Comparison of ENCODE assay signal across 35 mouse cellular contexts in the genomic region with DNA sequence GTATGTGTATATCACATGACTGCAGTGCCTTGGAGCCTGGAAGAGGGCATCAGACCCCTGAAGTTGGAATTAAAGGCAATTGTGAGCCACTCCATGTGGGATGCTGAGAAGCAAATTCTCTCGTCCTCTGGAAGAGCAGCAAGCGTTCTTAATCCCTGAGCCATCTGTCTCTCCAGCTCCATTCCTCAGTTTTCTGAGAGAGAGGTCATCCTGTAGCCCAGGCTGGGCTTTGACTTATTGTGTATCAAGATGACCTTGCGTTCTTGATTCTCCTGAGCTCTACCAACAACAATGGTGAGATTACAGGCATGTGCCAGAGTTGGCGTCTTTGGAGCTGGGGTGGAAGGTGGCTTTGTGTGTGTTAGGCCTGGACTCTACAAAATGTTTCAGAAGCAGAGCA. TPM values are rescaled to one million over a fixed set of nuclear protein-coding genes. Genes with fewer than 3 reads are reported as not detected.
"Had no signal": no experiment of that assay in that cellular context is flagged by ENCODE, and none has a peak within 500 bp of the region (broad histone marks: within the 10 kb centered on the region; RNA-seq: fewer than 3 reads in every experiment).

No protein-coding gene starts in this region.

- H3K27ac ChIP-seq: heart, embryonic 10.5 days; hindbrain, embryonic 10.5 days; hindbrain, embryonic 12.5 days; hindbrain, embryonic 14.5 days; intestine, embryonic 15.5 days; layer of hippocampus, adult 2 months; left cerebral cortex, adult 2 months; limb, embryonic 13.5 days; limb, embryonic 15.5 days; liver, embryonic 12.5 days had no signal

- DNase-seq: gastrocnemius, postnatal 14 days; gastrocnemius, postnatal 36 days; heart, adult 18-20 months; heart, postnatal 10 days; heart, postnatal 4 days; kidney, adult 18-20 months; kidney, adult 8-10 months; kidney, postnatal 10 days; kidney, postnatal 25 days; kidney, postnatal 4 days; left cerebral cortex, postnatal 4 days had no signal

- H3K27me3 ChIP-seq: heart, embryonic 12.5 days; intestine, embryonic 15.5 days; limb, embryonic 15.5 days had no signal

- H3K36me3 ChIP-seq: heart, embryonic 10.5 days; heart, embryonic 12.5 days; hindbrain, embryonic 10.5 days; hindbrain, embryonic 12.5 days; intestine, embryonic 15.5 days; limb, embryonic 13.5 days; limb, embryonic 15.5 days; liver, embryonic 12.5 days had no signal

- H3K4me3 ChIP-seq: heart, embryonic 10.5 days; heart, embryonic 12.5 days; hindbrain, embryonic 10.5 days; hindbrain, embryonic 12.5 days; intestine, embryonic 15.5 days; layer of hippocampus, adult 2 months; left cerebral cortex, adult 2 months; limb, embryonic 13.5 days; limb, embryonic 15.5 days; liver, embryonic 12.5 days had no signal

- H3K9ac ChIP-seq: heart, embryonic 12.5 days; hindbrain, embryonic 12.5 days; hindbrain, embryonic 14.5 days; intestine, embryonic 15.5 days; limb, embryonic 13.5 days; limb, embryonic 15.5 days; liver, embryonic 12.5 days had no signal

RNA-seq across cellular contexts. Expression of a gene that starts 1.8 kb away (rescaled TPM):
- total RNA-seq: gastrocnemius, adult 8-10 months; gastrocnemius, postnatal 14 days; gastrocnemius, postnatal 36 days; heart, adult 18-20 months; heart, adult 8-10 months; heart, postnatal 10 days; heart, postnatal 25 days; heart, postnatal 4 days; layer of hippocampus, adult 2 months; layer of hippocampus, postnatal 10 days; layer of hippocampus, postnatal 25 days; left cerebral cortex, adult 2 months; left cerebral cortex, postnatal 14 days; left cerebral cortex, postnatal 4 days had no signal
- polyA plus RNA-seq: frontal cortex, adult 2 months; heart, embryonic 10.5 days; heart, embryonic 12.5 days; heart, embryonic 14.5 days; heart, embryonic 16.5 days; hindbrain, embryonic 14.5 days; intestine, embryonic 15.5 days; intestine, postnatal 0 days; kidney, embryonic 14.5 days; kidney, embryonic 16.5 days; limb, embryonic 11.5 days; limb, embryonic 13.5 days; limb, embryonic 15.5 days; liver, embryonic 12.5 days had no signal
